Mouse (Mus musculus): ENCODE data around the gene Gm28308.

Gm28308 gene

DNA sequence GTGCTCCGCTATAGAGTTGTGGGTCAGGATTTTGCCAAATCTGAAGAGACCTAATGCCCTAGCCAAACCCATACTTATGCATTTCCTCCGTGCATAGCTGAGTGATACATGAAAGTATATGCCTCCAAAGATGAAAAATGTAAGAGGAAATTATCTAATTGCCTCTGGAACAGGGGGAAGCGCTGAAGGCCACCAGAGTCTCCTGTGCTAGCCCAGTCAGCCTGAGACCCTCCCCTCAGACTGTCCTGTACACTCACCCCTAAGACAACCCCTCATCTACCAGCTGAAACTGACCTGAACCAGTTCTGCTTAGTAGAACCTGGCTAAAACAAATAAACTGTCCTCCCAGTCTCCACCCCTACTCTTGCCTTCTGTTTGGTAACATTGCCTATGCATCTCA, 32.4 kb downstream of the Gm28308 start:
- DNase-seq: no peak

DNA sequence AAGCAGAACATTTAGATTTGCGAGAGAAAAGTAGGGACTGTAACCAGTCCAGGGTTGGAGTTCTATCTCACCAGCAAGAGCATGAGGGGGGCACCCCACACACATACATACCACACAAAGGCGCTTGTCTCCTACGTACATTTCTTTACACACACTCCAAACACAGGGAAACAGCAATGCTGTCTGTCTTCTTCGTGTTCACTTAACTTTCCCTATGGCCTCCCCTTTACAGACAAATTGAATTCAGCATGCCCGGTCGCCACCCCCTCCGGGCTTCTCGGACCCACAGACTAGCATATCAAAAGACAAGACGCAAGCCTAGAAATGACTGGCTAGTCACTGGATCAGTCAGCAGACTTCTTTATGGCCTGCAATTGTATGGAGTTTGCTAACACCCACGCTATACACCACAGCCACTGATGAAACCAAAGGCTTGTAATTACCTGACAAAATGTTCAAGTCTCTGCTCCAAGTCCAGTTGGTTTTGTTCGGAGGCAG, 32.9 kb downstream of the Gm28308 start:
- DNase-seq: no peak

DNA sequence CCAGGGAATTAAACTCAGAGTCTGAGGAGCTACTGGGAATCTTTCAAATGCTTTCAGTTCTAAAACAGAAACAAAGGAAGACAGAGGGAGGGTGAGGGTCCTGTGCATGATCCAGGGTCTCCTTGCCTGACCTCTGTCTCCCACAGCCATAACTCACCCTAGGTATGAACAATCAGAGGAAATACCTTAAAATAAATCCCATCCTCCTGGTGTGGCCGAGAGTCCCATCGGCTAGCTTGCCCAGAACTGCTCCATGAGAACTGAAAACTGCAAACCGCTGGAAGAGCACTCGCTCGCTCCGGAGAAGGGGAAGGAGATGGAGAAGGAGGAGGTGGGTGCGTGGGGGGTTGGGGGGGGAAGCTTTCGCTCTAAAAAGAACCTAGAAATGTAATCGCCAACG, 33.4 kb downstream of the Gm28308 start:
- no peak for DNase-seq

DNA sequence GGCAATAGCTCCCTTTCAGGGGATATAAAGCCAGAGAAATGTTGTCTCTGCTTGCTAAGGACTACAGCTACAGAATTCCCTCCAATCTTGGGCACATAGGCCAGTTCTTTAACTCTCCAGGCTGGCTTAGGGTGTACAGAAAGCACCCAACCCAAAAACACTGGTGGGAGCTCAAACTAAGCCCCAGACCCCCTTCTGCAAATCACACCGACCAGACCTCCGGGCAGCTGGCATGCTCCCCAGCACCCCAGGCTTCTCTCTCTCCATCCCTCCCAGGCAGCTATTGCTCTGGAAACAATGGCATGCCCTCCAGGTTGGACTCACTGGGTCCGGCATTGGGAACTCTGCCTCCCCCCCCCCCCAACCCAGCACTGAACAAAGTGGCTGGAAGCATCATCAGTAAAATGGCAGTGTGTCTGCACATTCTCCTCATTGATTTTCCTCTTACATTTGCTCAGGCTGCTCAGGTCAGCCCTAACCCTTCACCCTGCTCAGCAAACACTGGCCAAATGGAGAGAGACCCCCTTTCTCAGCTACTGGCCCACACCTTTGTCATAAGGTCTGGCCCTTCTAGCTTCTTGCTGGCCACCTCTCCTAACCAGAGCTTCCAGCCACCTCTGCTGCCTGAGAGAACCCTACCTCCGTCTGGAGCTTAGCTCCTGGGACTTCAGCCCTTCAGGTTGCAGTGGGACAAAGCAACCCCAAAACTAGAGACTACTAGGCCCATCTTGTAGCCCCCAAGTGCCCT, 34.0 kb downstream of the Gm28308 start:
- DNase-seq: no peak

DNA sequence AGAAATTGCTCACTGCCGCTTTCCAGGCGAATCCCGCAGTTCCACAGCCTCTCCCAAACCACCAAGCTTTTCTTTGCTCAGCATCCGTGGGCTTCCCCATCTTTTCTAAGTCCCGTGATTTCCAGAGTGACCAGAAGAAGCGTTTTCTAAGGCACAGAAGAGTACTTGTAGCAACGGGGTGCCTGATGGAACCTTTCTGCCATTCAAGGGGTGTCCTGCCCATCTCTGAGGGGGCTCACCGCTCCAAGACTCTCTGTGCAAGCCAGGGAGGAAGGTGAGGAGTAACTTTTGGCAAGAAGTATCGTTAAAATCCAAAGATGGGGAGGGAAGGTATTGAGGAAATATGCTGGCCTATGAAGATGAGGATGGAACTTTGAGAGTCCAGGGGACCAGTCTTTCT, 35.3 kb downstream of the Gm28308 start:
- no peak for DNase-seq

DNA sequence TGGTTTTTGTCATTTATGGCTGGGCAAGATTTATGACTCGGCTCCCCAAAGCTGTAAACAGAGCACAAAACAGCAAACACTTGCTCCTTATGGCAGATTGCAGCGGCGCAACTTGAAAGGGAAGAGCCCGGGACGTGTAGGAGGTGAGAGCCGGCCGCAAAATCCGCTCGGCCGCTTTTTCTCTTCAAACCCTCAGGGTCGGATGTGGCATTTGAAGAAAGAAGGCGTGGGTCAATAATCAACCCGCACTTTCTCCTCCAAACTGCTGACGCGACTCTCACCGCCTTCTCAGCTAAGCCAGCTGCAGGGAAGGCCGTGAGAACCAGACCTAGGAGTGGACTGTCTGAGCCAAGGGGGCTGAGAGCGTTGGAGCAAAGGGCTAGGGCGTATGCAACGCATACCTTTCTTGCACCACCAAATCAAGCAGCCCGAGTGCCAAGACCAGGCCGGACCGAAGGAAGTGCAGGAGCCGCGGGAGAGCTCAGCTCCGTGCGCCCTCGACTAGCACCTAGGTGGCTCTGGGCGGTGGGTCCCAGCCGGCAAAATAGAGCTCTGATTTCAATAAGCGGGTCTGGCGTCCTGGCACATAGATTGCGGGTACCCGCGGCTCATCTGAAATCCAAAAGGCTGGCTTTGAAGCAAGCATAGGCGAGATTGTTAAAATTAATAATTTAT, 35.9 kb downstream of the Gm28308 start, which contains the start of gene 5730596B20Rik:
TSS of gene 5730596B20Rik (plus strand) at position 438 of the 675 bp plus-strand sequence.
- DNase-seq: no peak

DNA sequence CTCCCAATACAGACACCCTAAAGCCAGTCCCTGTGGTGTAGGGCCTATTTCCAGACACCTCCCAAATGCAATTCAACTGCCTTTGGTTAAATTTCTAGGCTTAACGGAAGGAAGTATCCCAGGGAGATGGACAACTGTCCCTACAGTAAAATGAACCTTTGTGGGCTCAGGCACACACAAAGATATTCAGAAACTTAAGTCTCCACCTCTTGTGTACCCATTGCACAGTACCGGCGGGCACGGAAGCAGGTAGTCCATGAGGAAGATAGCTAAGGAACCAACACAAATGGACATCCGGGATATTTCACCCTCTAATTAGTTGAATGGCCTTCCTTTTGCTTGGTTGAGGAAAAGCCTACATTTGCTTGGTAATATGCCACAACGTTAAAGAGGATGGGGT, 36.7 kb downstream of the Gm28308 start:
- no peak for DNase-seq

DNA sequence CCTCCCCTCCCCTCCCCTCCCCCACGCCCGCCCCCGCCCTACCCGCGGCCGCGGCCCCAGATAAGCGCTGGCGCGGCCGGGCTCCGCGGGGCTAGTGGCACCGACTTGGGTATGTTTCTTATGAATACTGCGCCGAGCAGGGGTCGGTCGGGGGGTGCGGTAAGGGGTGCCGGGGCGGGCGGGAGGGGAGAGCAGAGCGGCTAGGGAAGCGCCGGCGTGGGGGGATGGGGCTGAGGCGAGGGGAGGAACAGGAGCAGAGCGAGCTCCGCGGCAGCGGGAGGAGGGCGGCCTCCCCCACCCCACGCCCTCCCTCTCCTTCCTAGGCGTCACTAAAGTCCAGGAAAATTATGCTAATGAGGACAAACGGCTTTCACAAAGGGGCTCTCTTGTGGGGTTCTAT, 37.3 kb downstream of the Gm28308 start:
- peak; percentile 54 for DNase-seq

DNA sequence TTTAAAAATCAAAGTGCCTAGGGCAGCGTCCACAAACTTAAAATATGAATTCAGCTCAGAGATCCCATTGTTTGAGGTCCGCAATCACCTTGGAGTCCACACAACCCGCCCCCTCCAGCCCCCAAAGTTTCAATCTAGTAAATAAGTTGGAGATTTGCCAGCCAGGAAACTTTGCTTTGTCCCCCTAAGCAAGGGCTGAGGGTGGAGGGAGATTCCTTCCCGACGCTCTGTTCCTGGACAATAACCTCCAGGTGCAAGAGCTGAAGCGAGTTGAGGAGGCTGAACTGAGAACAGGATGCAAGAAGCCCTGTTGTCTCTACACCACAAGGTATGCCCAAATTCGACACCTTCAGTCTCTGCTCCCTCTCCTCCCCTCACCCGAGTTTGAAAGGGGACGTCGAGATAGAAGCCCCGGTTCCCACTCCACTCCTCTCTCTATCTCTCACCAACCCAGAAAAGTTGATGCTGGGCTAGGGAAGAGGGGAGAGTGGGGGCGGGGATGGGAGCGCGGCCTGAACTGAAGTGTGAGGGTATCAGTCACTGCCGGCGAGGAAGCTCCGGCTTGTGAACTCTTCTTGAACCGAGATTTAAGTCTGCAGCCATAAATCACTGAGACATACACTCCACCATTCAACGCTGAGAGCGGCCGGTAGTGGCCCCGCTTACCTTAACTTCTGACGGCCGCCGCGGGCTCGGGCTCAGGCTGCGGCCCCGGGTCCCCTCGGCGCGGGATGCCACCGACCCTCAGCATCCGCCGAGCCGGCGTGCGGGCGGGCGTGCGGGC, 38.0 kb downstream of the Gm28308 start:
- DNase-seq: peak; percentile 56

DNA sequence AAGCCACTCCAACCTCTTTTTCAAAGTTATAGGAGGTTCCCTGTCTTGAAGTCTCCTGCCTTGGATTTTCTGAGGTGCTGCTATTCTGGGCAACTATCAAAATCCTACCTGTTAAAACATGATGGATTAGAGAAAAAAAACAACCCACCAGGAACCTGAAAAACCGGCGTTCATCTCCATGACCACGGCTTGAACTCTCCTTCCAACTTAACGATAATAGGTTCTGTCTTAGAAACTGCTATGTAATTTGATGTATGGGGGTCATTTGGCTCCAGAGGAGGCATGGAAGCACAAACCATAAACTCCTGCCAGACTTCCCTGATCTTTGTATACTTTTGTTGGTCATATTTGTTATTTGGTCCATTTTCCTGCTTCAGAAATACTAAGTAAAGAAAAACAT, 39.5 kb downstream of the Gm28308 start:
- DNase-seq: no peak

DNA sequence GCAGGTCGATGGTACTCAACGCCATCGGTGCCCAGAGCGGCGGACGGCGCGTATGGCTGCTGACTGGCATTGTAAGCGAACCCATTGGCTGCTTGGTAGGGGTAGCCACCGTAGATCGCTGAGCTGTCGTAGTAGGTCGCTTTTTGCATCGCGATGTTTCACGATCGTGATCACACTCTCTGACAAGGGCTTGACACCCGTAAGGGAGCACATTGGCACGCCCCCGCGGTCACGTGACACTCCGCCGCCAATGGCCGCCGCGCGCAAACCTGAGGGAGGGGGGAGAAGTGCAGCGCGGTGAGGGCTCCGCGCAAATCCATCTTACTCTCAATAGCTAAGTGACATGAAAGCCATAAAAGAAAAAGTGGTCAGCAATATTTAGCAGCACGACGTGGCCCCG, 40.6 kb downstream of the Gm28308 start:
- peak; percentile 94 for DNase-seq

DNA sequence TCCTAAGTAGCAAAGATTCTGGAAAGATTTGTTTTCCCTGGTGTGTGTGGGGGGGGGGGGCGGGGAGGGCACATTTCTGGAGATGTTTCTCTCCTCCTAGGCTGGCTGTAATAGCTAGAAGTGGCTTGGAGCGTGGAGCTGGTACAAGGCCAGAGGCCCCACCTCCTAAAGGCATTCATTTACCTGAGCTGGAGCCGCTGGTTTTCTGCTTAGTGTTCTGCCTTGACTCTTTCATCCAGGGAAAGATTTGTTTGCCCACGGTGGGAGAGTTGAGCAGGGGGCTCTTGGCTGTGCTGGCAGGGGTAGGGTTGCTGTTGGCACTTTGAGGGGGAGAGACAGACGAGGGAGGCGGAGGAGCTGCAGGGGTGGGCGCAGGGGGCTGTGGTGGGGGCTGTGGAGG, 41.2 kb downstream of the Gm28308 start:
- DNase-seq: no peak

DNA sequence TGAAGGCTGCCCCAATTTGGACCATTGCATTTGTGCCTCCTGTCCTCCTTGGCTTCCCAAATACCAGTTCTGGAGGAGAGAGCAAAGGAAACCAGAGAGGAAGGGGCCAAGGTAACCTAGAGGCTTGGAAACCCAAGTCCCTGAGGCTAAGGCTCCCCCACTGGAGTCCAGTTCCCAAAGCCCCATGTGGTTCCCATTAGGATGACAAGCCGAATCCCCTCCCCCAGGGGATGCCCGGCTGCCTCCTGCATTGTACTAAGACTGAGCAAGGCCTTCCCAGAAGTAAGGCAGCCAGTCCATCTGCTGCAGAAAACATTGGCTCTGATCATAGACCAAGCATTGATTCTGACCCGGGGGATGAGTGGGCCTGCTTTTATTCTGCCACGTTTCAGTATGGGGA, 41.8 kb downstream of the Gm28308 start:
- DNase-seq: no peak

DNA sequence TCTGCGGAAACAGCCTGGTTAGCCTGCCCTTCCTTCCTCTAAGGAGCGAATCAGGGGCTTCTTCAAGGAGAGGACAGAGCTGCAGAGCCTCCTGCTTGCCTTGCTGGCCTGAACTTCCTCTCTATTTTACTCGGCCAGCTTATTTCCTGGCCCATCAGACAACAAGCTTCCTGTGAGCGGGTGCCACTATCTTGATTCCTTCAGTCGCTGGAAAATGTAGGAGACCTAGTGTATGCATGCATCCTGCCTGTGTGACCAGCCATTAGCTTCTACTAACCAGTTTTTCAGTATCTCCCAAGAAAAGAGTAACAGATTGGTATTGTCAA, 42.3 kb downstream of the Gm28308 start:
- DNase-seq: peak; percentile 59

DNA sequence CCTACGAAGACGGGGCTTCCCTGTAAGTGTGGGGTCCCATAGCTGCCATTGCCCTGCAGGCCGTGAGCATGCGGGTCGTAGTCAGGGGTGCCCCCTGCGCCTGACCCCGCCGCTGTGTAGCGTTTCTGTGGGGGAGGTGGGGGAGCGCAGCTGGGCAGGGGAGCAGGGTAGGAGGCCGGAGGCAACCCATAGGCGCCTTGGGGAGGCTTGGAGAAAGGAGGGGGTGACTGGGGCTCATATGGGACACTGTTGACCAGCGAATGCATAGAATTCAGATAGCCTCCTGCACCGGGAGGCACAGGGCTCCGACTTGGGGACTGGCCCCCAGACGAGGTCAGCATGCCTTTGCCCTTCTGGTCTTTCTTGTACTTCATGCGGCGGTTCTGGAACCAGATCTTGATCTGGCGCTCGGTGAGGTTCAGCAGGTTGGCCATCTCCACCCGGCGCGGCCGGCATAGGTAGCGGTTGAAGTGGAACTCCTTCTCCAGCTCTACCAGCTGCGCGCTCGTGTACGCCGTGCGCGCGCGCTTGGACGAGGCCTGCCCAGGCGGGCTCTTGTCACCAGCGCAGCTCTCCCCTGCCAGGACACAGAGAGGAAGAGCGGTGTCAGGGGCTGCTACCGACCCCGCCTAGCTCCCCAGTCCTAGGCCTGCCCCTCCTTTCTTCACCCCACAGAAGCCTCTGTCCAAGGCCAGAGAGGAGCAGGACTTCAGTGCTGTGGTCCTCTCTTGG, 42.8 kb downstream of the Gm28308 start:
- DNase-seq: no peak

DNA sequence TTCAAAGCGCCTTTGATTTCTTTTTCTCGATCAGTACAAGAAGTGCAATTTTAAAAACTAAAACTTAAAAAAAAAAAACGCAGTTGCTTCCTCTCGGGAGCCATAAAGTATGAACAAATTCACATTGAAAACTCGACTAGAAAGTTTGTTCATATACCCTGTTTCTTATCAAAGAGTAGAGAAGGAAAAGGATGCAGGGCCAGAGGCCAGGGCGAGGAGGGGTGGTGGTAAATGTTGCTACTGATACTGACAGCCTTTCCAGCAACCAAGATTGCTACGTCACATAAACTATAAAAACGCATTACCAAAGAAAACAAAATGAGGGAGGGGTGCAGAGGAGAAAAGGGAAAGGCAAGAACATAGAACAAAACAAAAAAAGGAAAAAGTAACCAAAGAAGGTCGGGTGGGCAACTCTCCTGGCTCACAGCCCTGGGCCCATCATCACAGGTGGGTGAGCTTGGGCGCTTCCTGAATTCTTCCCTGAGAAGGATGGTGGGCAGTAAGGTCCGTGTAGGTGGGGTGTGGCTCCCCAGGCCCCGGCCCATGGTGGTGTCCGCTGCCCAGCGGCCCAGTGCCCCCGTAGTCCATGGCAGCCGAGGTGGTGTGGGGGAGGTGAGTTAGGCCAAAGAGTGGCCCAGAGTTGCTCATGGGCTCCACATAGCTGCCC, 43.5 kb downstream of the Gm28308 start:
- no peak for DNase-seq

DNA sequence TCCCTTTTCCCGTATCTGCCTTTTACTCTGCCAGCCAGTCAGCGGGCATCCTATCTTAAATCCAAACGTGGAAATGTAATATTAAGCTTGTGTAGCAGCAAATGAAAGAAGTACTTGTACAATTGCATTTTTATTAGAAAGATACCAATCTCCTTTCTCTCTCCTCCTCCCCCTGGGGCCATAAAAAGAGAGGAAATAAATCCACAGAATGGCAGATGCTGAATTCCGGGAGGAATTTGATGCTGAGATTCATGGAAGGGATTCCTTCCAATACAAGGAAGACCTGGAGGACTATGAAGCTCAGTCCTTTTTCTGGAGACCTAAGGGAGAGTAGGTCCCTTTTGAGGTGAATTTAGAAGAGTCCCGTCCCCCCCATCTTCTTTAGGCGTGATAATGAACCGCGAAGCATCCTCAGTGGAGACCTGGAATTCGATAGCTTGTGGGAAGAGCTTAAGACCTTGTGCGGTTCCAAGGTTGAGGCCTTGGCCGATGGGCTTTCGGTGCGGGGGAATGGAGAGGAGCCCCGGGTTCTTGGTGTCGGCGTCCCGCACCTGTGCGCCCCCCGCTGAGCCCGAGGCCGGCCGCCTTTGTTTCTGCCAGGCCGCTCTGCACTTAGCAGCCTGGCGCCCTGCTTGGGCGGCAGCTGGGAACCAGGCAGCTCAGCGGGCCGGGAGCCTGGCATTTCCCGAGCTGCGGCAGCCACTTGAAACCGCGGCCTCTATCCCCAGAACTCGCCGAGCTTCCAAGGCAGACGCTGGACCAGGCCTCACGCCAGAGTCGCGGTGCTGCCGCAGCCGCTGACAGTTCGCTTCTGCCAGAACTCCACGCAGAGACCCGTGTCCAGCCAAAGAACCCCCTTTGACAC, 44.7 kb downstream of the Gm28308 start:
- no peak for DNase-seq

DNA sequence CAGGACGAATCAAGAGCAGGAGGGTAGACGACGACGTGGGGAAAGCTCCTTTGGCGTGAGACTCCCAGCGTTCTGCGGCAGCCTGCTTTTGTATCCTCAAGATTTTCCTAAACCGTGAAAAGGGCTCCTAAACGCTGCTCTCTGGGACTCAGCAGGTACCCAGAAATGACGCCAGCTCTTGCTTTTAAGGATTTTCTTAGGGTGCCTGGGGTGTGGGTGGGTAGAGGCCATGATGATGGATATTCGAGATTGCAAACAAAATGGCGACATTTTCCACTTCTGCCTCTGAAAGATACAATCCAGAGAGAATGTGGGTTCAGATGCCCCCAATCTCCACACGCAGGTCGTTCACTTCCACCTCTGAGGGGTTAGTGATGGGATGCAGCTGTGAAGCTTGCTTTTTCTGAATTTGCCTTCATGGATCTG, 45.4 kb downstream of the Gm28308 start:
- no peak for DNase-seq

DNA sequence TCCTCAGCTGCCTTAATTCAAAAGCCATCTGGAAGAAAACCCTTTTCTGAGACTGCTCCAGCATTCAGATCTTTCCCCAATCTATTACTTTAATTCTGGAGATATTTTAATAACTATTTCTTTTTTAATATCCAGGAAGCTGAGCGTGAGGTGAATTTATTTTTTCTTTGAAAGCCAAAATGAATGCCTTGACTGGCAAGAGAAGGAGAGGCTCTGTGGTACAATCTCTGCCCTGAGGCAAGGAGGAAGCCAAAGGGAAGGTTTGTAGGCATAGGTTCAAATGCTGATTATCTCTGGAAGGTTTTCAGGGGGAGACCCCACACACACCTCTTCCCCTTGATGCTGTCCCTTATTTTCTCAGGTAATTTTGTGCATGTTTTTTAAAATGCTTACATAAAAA, 46.0 kb downstream of the Gm28308 start:
- DNase-seq: no peak

DNA sequence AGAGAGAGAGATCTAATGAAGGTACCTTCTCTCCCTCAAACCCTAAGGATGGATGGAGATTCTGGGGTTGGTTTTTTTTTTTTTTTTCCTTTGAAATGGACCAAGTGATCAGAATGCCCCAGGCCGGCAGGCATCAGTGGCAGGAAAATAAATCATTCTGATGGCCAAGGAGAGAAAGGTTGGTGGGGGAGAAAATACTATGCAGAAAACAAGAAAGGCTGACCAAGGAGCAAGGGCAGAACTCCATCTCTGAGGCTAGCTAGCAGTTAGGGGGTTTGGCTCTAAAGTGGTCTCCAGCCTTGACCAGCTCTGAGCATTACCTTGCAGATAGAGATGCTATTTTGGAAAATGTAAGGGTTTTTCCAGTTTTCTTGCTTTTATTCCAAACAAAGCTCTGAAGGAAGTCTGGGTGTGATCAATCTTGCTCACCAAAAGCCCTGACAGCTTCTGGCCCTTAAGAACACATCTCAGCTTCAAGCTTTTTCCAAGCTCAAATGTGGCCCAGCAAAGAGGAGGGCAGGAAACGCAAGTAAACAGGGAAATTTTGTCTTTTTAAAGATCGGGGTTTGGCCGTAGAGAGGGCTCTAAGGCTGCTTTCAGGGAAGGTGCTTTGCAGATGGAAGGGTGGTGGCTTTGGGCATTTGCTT, 46.6 kb downstream of the Gm28308 start:
- no peak for DNase-seq
